Mouse (Mus musculus): Measurements from ENCODE around the gene Fiz1.

- TF ChIP-seq CTCF (IDR thresholded peaks at IDR 0.05; ENCODE audit: low read depth) (no peak), EP300 (IDR thresholded peaks at IDR 0.05; ENCODE audit: low read depth) (no peak)
These were observed 23.0 kb upstream of the Fiz1 start for GRCm38 (mm10) chr7:5037467-5037866.

All from liver, postnatal 0 days (tissue).